Mouse (Mus musculus): Measurements from ENCODE around the gene Cep63. TPM values are rescaled to one million over a fixed set of nuclear protein-coding genes. Genes with fewer than 3 reads are reported as not detected.

Cep63 gene
- polyA plus RNA-seq, 1 experiment from 2014 or later, result 57.1 TPM

- WGBS, result 1% methylated on average over 26 of the region's 26 CpGs
- no peaks in the 10 kb centered on the region for H3K9me3 ChIP-seq (replicated peaks)
- H3K27me3 ChIP-seq (ENCODE audit: low read depth, poor library complexity, severe bottlenecking), result peaks cover 84% of the 10 kb centered on the region
- H3K4me1 ChIP-seq, result peaks cover 25% of the 10 kb centered on the region
- no peaks in the 10 kb centered on the region for H3K36me3 ChIP-seq
- DNase-seq (ENCODE audit: low spot score), result peak; percentile 96
- peak overlapping the region; percentile 48 for H3K4me3 ChIP-seq
- H3K27ac ChIP-seq, result peak overlapping the region; percentile 66
These were observed 81.5 kb downstream of the Cep63 start for GRCm38 (mm10) chr9:102544773-102545366.

DNA sequence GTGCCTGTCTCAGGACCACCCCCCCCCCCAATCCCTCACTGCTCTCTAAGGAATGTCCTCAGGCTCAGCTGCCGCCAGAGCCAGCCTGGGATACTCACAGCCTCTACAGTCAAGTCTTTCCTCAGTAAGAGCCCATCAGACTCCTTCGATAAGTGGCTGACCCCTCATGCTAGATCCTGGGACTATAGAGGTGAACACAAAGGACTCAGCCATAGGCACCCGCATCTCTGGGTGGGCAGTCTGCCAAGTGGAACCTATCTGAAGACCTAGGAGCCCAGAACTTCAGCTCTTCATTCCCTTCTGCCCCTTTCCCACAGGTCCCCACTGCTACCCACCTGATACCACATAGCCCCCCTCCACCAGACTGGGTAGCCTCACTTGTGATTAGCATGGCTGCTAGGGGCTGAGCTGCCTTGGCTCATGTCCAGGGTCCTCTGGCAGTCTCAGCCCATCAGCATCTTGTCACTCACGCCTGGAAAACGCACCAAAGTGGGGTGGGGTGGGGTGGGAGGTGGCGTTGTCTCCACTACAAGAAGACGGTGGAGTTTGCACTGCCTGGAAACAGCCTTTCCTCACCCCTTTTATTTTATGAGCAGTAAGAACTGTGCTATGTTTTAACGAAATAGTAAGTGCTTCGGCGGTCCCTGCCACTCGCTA, 82.1 kb downstream of the Cep63 start:
- H3K4me1 ChIP-seq, result peaks cover 26% of the 10 kb centered on the region
- H3K27ac ChIP-seq, result peak overlapping the region; percentile 66
- WGBS, result 24% methylated on average over 11 of the region's 11 CpGs
- peaks cover 84% of the 10 kb centered on the region for H3K27me3 ChIP-seq (ENCODE audit: low read depth, poor library complexity, severe bottlenecking)
- H3K36me3 ChIP-seq, result no peaks in the 10 kb centered on the region
- DNase-seq (ENCODE audit: low spot score), result peak; percentile 43
- peak overlapping the region; percentile 48 for H3K4me3 ChIP-seq
- no peaks in the 10 kb centered on the region for H3K9me3 ChIP-seq (replicated peaks)

GRCm38 (mm10) chr9:102543761-102544115, 82.6 kb downstream of the Cep63 start:
- Histone ChIP-seq H3K4me3 (no peak overlapping the region), H3K9me3 (replicated peaks) (no peaks in the 10 kb centered on the region), H3K27ac (no peak overlapping the region), H3K4me1 (peaks cover 29% of the 10 kb centered on the region), H3K36me3 (no peaks in the 10 kb centered on the region), H3K27me3 (ENCODE audit: low read depth, poor library complexity, severe bottlenecking) (peaks cover 89% of the 10 kb centered on the region)
- DNase-seq (ENCODE audit: low spot score), result no peak
- WGBS, result 79% methylated on average over 2 of the region's 2 CpGs

- Histone ChIP-seq H3K4me3 (no peak overlapping the region), H3K27me3 (ENCODE audit: low read depth, poor library complexity, severe bottlenecking) (peaks cover 91% of the 10 kb centered on the region), H3K36me3 (no peaks in the 10 kb centered on the region), H3K9me3 (replicated peaks) (no peaks in the 10 kb centered on the region), H3K27ac (0 out of 2 replicates have a peak overlapping the region, but pooled peaks have one; percentile 19), H3K4me1 (peaks cover 29% of the 10 kb centered on the region)
- DNase-seq (ENCODE audit: low spot score), result no peak
- WGBS, result 85% methylated on average over 8 of the region's 8 CpGs
These were observed 83.8 kb downstream of the Cep63 start for GRCm38 (mm10) chr9:102542540-102542939.

DNA sequence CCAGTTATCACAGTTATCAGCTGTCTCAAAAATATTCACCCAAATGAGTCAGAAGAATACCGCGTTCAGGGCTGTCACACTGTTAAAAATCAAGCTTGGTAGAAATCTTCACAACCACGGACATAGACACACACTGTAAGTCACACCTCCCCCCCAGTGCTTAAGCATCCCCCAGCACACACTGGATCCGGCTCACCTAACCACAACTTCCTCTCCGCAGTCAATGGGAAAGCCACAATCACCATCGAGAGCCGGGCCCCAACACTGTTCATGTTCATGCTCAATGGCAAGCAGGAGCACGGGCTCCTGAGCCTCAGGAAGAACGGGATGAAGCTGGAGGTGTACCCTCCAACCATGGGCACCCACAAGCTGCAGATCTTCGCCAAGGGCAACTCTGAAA, 84.7 kb downstream of the Cep63 start:
- 93% methylated on average over 10 of the region's 10 CpGs for WGBS
- Histone ChIP-seq H3K9me3 (replicated peaks) (no peaks in the 10 kb centered on the region), H3K4me1 (peaks cover 29% of the 10 kb centered on the region), H3K27me3 (ENCODE audit: low read depth, poor library complexity, severe bottlenecking) (peaks cover 91% of the 10 kb centered on the region), H3K4me3 (no peak overlapping the region), H3K36me3 (no peaks in the 10 kb centered on the region), H3K27ac (no peak overlapping the region)
- no peak for DNase-seq (ENCODE audit: low spot score)

GRCm38 (mm10) chr9:102539699-102540098, 86.6 kb downstream of the Cep63 start:
- Histone ChIP-seq H3K4me3 (no peak overlapping the region), H3K27ac (no peak overlapping the region), H3K4me1 (peaks cover 16% of the 10 kb centered on the region), H3K27me3 (ENCODE audit: low read depth, poor library complexity, severe bottlenecking) (peaks cover 98% of the 10 kb centered on the region), H3K9me3 (replicated peaks) (no peaks in the 10 kb centered on the region), H3K36me3 (no peaks in the 10 kb centered on the region)
- WGBS, result 68% methylated on average over 7 of the region's 7 CpGs
- no peak for DNase-seq (ENCODE audit: low spot score)

DNA sequence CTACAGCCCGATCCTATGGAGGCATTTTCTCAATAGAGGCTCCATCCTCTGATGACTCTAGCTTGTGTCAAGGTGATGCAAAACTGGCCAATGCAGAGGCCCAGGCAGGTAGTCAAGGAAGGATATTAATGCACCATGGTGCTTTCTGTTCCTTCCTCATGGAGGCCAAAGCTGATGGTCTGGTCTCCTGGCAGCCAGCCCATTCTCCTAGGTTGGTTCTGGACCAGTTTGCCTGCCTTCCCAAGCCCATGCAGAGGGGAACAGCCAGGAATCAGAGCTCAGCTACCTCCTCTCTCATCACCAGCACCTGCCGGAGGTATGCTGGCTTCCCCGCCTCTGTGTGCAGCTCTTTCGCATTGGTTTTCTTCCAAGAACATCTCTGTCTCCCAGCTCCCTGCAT, 89.4 kb downstream of the Cep63 start:
- Histone ChIP-seq H3K4me1 (peaks cover 23% of the 10 kb centered on the region), H3K4me3 (no peak overlapping the region), H3K27me3 (ENCODE audit: low read depth, poor library complexity, severe bottlenecking) (peaks cover 95% of the 10 kb centered on the region), H3K36me3 (no peaks in the 10 kb centered on the region), H3K9me3 (replicated peaks) (no peaks in the 10 kb centered on the region), H3K27ac (no peak overlapping the region)
- no peak for DNase-seq (ENCODE audit: low spot score)
- 86% methylated on average over 4 of the region's 4 CpGs for WGBS

Other genes with a start within 250 kb of the Cep63 start
- 0.03 and 0.06 TPM in 2 replicates for gene Ky, start 120.8 kb downstream of the Cep63 start, polyA plus RNA-seq (2016; fragmentation: Nextera tagmentation; extraction: Ambion mirVana)
- 154 and 168 TPM in 2 replicates for gene Anapc13, start 238 bp downstream of the Cep63 start, polyA plus RNA-seq (2016; fragmentation: Nextera tagmentation; extraction: Ambion mirVana)
- 41.6 and 49.1 TPM in 2 replicates for gene Amotl2, start 90.1 kb upstream of the Cep63 start, polyA plus RNA-seq (2016; fragmentation: Nextera tagmentation; extraction: Ambion mirVana)
- gene Ryk, start 208.4 kb upstream of the Cep63 start, polyA plus RNA-seq (2016; fragmentation: Nextera tagmentation; extraction: Ambion mirVana), result 17.8 and 18.6 TPM in 2 replicates

Data from limb, embryonic 10.5 days (tissue).